In genomic region chr6:47811324-47811723, GRCm38 (mm10) we compare ENCODE assay signal across 10 mouse cellular contexts. TPM values are rescaled to one million over a fixed set of nuclear protein-coding genes. Genes with fewer than 3 reads are reported as not detected.
DNase-seq lines count a peak whose midpoint lies in the region; ATAC-seq and TF ChIP-seq lines count a peak whose summit lies in the region.
"Had no signal": no experiment of that assay in that cellular context is flagged by ENCODE, and none has a peak within 500 bp of the region (broad histone marks: within the 10 kb centered on the region; RNA-seq: fewer than 3 reads in every experiment).

No protein-coding gene starts in this region.

- H3K4me1 ChIP-seq in heart, embryonic 10.5 days = peaks cover 24% of the 10 kb centered on the region
- H3K4me1 ChIP-seq in E14TG2a.4 (replicated peaks; ENCODE audit: low read depth, low read length) = peaks cover 63% of the 10 kb centered on the region
- peaks cover 23% of the 10 kb centered on the region for H3K4me1 ChIP-seq in forebrain, postnatal 0 days (ENCODE audit: insufficient read depth)
- peaks cover 45% of the 10 kb centered on the region for H3K4me1 ChIP-seq in liver, embryonic 15.5 days (replicated peaks)

- no peaks in the 10 kb centered on the region for H3K27me3 ChIP-seq in heart, embryonic 10.5 days (ENCODE audit: insufficient read depth, poor library complexity, severe bottlenecking)
- H3K27me3 ChIP-seq in E14TG2a.4 (ENCODE audit: insufficient read depth, low read length) = no peaks in the 10 kb centered on the region
- H3K27me3 ChIP-seq in forebrain, postnatal 0 days (ENCODE audit: insufficient read depth, low read length) = no peaks in the 10 kb centered on the region
- no peaks in the 10 kb centered on the region for H3K27me3 ChIP-seq in liver, embryonic 15.5 days

- no peak for TF ChIP-seq CTCF in E14TG2a.4 (conservative IDR thresholded peaks at IDR 0.05; ENCODE audit: low read length)
- no peak for TF ChIP-seq CTCF in forebrain, postnatal 0 days (IDR thresholded peaks at IDR 0.05; ENCODE audit: low read depth)
- TF ChIP-seq CTCF in left cerebral cortex, adult 2 months (IDR thresholded peaks at IDR 0.05) = no peak

- peak overlapping the region; percentile 87 for H3K4me3 ChIP-seq in heart, embryonic 10.5 days
- peak overlapping the region; percentile 97 for H3K4me3 ChIP-seq in E14TG2a.4 (replicated peaks; ENCODE audit: low read length)
- peak overlapping the region; percentile 80; the same call in 1 of the 2 replicates for H3K4me3 ChIP-seq in forebrain, postnatal 0 days (ENCODE audit: low read depth, low read length)
- peak overlapping the region; percentile 76 for H3K4me3 ChIP-seq in liver, embryonic 15.5 days (replicated peaks)
- H3K4me3 ChIP-seq in left cerebral cortex, adult 2 months = no peak overlapping the region; the same call in 1 of the 2 replicates

- H3K9me3 ChIP-seq in heart, embryonic 10.5 days = no peaks in the 10 kb centered on the region
- no peaks in the 10 kb centered on the region for H3K9me3 ChIP-seq in E14TG2a.4 (ENCODE audit: low read length)
- no peaks in the 10 kb centered on the region for H3K9me3 ChIP-seq in forebrain, postnatal 0 days (ENCODE audit: low read length)
- no peaks in the 10 kb centered on the region for H3K9me3 ChIP-seq in liver, embryonic 15.5 days (replicated peaks)

- intact Hi-C loops in left cerebral cortex, adult 2 months (cut with DNase I) = no loop called here

- peak overlapping the region; percentile 94; the same call in 1 of the 2 replicates for H3K27ac ChIP-seq in heart, embryonic 10.5 days
- no peak overlapping the region for H3K27ac ChIP-seq in forebrain, postnatal 0 days (ENCODE audit: low read depth, low read length)
- no peak overlapping the region; the same call in 1 of the 2 replicates for H3K27ac ChIP-seq in liver, embryonic 15.5 days (replicated peaks)
- no peak overlapping the region for H3K27ac ChIP-seq in left cerebral cortex, adult 2 months

- no peak for ATAC-seq in forebrain, postnatal 0 days
- no peak for ATAC-seq in liver, embryonic 15.5 days (ENCODE audit: insufficient read depth)

- WGBS in heart, embryonic 10.5 days = 54% methylated on average over 5 of the region's 5 CpGs
- 62% methylated on average over 5 of the region's 5 CpGs for WGBS in forebrain, postnatal 0 days
- WGBS in liver, embryonic 15.5 days (ENCODE audit: insufficient replicate concordance) = 60% methylated on average over 5 of the region's 5 CpGs

- H3K36me3 ChIP-seq in heart, embryonic 10.5 days = peaks cover 12% of the 10 kb centered on the region
- H3K36me3 ChIP-seq in E14TG2a.4 (ENCODE audit: insufficient read depth, low read length) = peaks cover 47% of the 10 kb centered on the region
- peaks cover 9% of the 10 kb centered on the region for H3K36me3 ChIP-seq in forebrain, postnatal 0 days (ENCODE audit: insufficient read depth)
- peaks cover 10% of the 10 kb centered on the region for H3K36me3 ChIP-seq in liver, embryonic 15.5 days (replicated peaks)

- DNase-seq in heart, embryonic 10.5 days (ENCODE audit: low spot score) = no peak
- no peak for DNase-seq in heart, postnatal 4 days
- no peak for DNase-seq in forebrain, postnatal 0 days
- DNase-seq in frontal cortex, postnatal 36 days (ENCODE audit: low spot score in 2 of 2) = no peak
- no peak for DNase-seq in left cerebral cortex, adult 2 months (ENCODE audit: extremely low spot score in 1 of 2, low spot score in 2 of 2)
- DNase-seq in adrenal gland, postnatal 14 days = no peak
- DNase-seq: gastrocnemius, postnatal 14 days; thymus, adult 18-20 months had no signal

- peak overlapping the region; percentile 72 for H3K9ac ChIP-seq in forebrain, postnatal 0 days
- H3K9ac ChIP-seq in liver, embryonic 15.5 days = peak overlapping the region; percentile 70; the same call in 1 of the 2 replicates

- H3K4me2 ChIP-seq in forebrain, postnatal 0 days (ENCODE audit: low read depth) = peak overlapping the region; percentile 58
- H3K4me2 ChIP-seq in liver, embryonic 15.5 days = peak overlapping the region; percentile 92

RNA-seq across cellular contexts. Expression of gene Pdia4, which starts 1.9 kb away (rescaled TPM):
- 232 and 268 TPM in 2 replicates for polyA plus RNA-seq in heart, embryonic 10.5 days (2016; fragmentation: Nextera tagmentation; extraction: Ambion mirVana)
- 10 to 100 TPM; 65.1 to 69.8 TPM for total RNA-seq in heart, postnatal 4 days (2021)
- 97.7 and 104 TPM in 2 replicates for total RNA-seq in forebrain, postnatal 0 days (2014; rRNA removed)
- 70.5 and 83.7 TPM in 2 replicates for polyA plus RNA-seq in forebrain, postnatal 0 days (2015; fragmentation: Nextera tagmentation; extraction: Ambion mirVana)
- 115 and 123 TPM in 2 replicates for polyA plus RNA-seq in liver, embryonic 15.5 days (2015; fragmentation: Nextera tagmentation; extraction: Ambion mirVana)
- 10 to 100 TPM; 54.7 to 58.1 TPM for total RNA-seq in left cerebral cortex, adult 2 months (2021)
- total RNA-seq in adrenal gland, postnatal 14 days (2021) = 80.5 and 90.4 TPM in 2 replicates

RNA-seq across cellular contexts. Expression of gene Zfp786, which starts 19.3 kb away (rescaled TPM):
- 1.2 and 3.5 TPM in 2 replicates for polyA plus RNA-seq in heart, embryonic 10.5 days (2016; fragmentation: Nextera tagmentation; extraction: Ambion mirVana)
- 1 to 10 TPM; 1.1 to 1.7 TPM for total RNA-seq in heart, postnatal 4 days (2021)
- 22.2 and 23.8 TPM in 2 replicates for total RNA-seq in forebrain, postnatal 0 days (2014; rRNA removed)
- 5.1 and 5.5 TPM in 2 replicates for polyA plus RNA-seq in forebrain, postnatal 0 days (2015; fragmentation: Nextera tagmentation; extraction: Ambion mirVana)
- 0.39 and 0.41 TPM in 2 replicates for polyA plus RNA-seq in liver, embryonic 15.5 days (2015; fragmentation: Nextera tagmentation; extraction: Ambion mirVana)
- total RNA-seq in left cerebral cortex, adult 2 months (2021) = 1 to 10 TPM; 5.4 to 6.1 TPM
- 1.2 and 1.3 TPM in 2 replicates for total RNA-seq in adrenal gland, postnatal 14 days (2021)

RNA-seq across cellular contexts. Expression of gene Zfp398, which starts 24.1 kb away (rescaled TPM):
- 4.7 and 5.4 TPM in 2 replicates for polyA plus RNA-seq in heart, embryonic 10.5 days (2016; fragmentation: Nextera tagmentation; extraction: Ambion mirVana)
- total RNA-seq in heart, postnatal 4 days (2021) = 1 to 10 TPM; 7.4 to 7.7 TPM
- 23.5 and 28.2 TPM in 2 replicates for total RNA-seq in forebrain, postnatal 0 days (2014; rRNA removed)
- 7.1 and 11.1 TPM in 2 replicates for polyA plus RNA-seq in forebrain, postnatal 0 days (2015; fragmentation: Nextera tagmentation; extraction: Ambion mirVana)
- polyA plus RNA-seq in liver, embryonic 15.5 days (2015; fragmentation: Nextera tagmentation; extraction: Ambion mirVana) = 1.6 and 2.5 TPM in 2 replicates
- 10 to 100 TPM; 22.1 to 24.0 TPM for total RNA-seq in left cerebral cortex, adult 2 months (2021)
- total RNA-seq in adrenal gland, postnatal 14 days (2021) = 9.3 and 12.0 TPM in 2 replicates
